Mouse (Mus musculus) erythroblast, embryonic 14.5 days (primary cell): ENCODE data around the gene Pitpnc1. TPM values are rescaled to one million over a fixed set of nuclear protein-coding genes. Genes with fewer than 3 reads are reported as not detected.

Experiments
- H3K27me3 ChIP-seq: 2 replicates; pipeline ENCODE4 v1.6.1; 2012; ENCODE audit warnings: inconsistent platforms; ENCODE audit not compliant: control insufficient read depth
- H3K36me3 ChIP-seq: 2 replicates; pipeline ENCODE4 v1.6.1; 2012; ENCODE audit warnings: mild to moderate bottlenecking, inconsistent platforms; ENCODE audit not compliant: control insufficient read depth
- H3K4me1 ChIP-seq: 2 replicates; pipeline ENCODE4 v1.6.1; 2012; ENCODE audit warnings: inconsistent platforms; ENCODE audit not compliant: control insufficient read depth
- H3K4me3 ChIP-seq: replicated peaks from 2 replicates; pipeline ENCODE3; 2012; ENCODE audit warnings: moderate library complexity, mild to moderate bottlenecking, inconsistent platforms
- H3K9me3 ChIP-seq: 2 replicates; pipeline ENCODE4 v1.6.1; 2012; ENCODE audit warnings: low read length, inconsistent platforms, mixed read lengths; ENCODE audit not compliant: control insufficient read depth
- GATA1 ChIP-seq: IDR thresholded peaks from 2 replicates; pipeline ENCODE4 v1.6.1; 2012; ENCODE audit warnings: low read length, inconsistent platforms, mixed read lengths
- TAL1 ChIP-seq: IDR thresholded peaks from 3 replicates; pipeline ENCODE4 v1.6.1; 2012; ENCODE audit warnings: low read length, inconsistent platforms, mixed read lengths
- polyA plus RNA-seq: library from polyadenylated mRNA; stranded (reverse); fragments of >175 nt; gene quantifications from 2 replicates; pipeline ENCODE4 v1.2.3, GENCODE M21; 2012

Pitpnc1 gene
- polyA plus RNA-seq, 1 experiment: 0.37 TPM

GRCm38 (mm10) chr11:107183777-107184176, 286.7 kb downstream of the Pitpnc1 start:
- no peaks in the 10 kb centered on the region for H3K9me3 ChIP-seq
- no peak overlapping the region for H3K4me3 ChIP-seq
- H3K36me3 ChIP-seq: peaks cover 79% of the 10 kb centered on the region
- no peaks in the 10 kb centered on the region for H3K27me3 ChIP-seq
- H3K4me1 ChIP-seq: peaks cover 14% of the 10 kb centered on the region
- TF ChIP-seq TAL1: no peak

GRCm38 (mm10) chr11:107161215-107161614, 309.3 kb downstream of the Pitpnc1 start:
- Histone ChIP-seq H3K36me3 (peaks cover 2% of the 10 kb centered on the region), H3K27me3 (no peaks in the 10 kb centered on the region), H3K4me3 (no peak overlapping the region), H3K9me3 (no peaks in the 10 kb centered on the region), H3K4me1 (peaks cover 10% of the 10 kb centered on the region; the same call in 1 of the 2 replicates)
- no peak for TF ChIP-seq GATA1
- no peak for TF ChIP-seq TAL1

- Histone ChIP-seq H3K27me3 (no peaks in the 10 kb centered on the region), H3K36me3 (no peaks in the 10 kb centered on the region), H3K9me3 (no peaks in the 10 kb centered on the region), H3K4me1 (peaks cover 10% of the 10 kb centered on the region; the same call in 1 of the 2 replicates), H3K4me3 (no peak overlapping the region)
- no peak for TF ChIP-seq GATA1
- TF ChIP-seq TAL1: no peak
Observed at GRCm38 (mm10) chr11:107159034-107159433, 311.5 kb downstream of the Pitpnc1 start.

Other genes with a start within 250 kb of the Pitpnc1 start
- 2.8 and 4.4 TPM in 2 replicates for gene Psmd12, start 8.8 kb upstream of the Pitpnc1 start, polyA plus RNA-seq
- gene Helz, start 77.2 kb upstream of the Pitpnc1 start, polyA plus RNA-seq: 4.3 and 6.4 TPM in 2 replicates
- gene Cacng1, start 245.8 kb upstream of the Pitpnc1 start, polyA plus RNA-seq: not detected in 2 replicates